Mouse (Mus musculus) midbrain, embryonic 13.5 days (tissue): Measurements from ENCODE around the gene Gm597. TPM values are rescaled to one million over a fixed set of nuclear protein-coding genes. Genes with fewer than 3 reads are reported as not detected.

Source experiments
- ATAC-seq: fragments of 200-750 bp; cut with Nextera tagmentation; 2 replicates; pipeline ENCODE4 v1.8.0; 2017; ENCODE audit warnings: mild to moderate bottlenecking, moderate TSS enrichment, moderate library complexity
- H3K27ac ChIP-seq: fragments of 300-500 bp; sonication (generic); 2 replicates; pipeline ENCODE4 v1.5.1; 2015; ENCODE audit warnings: inconsistent platforms, mild to moderate bottlenecking, moderate library complexity
- H3K27me3 ChIP-seq: fragments of 300-500 bp; sonication (generic); 2 replicates; pipeline ENCODE4 v1.6.1; 2015; ENCODE audit warnings: mild to moderate bottlenecking, inconsistent platforms
- H3K36me3 ChIP-seq: fragments of 300-500 bp; sonication (generic); 2 replicates; pipeline ENCODE4 v1.6.1; 2015; ENCODE audit warnings: mild to moderate bottlenecking, inconsistent platforms
- H3K4me1 ChIP-seq: fragments of 300-500 bp; sonication (generic); replicated peaks from 2 replicates; pipeline ENCODE4 v1.6.1; 2015; ENCODE audit warnings: inconsistent platforms
- H3K4me2 ChIP-seq: fragments of 300-500 bp; sonication (generic); replicated peaks from 2 replicates; pipeline ENCODE4 v1.6.1; 2015; ENCODE audit warnings: moderate library complexity, mild to moderate bottlenecking, inconsistent platforms
- H3K4me3 ChIP-seq: fragments of 300-500 bp; sonication (generic); replicated peaks from 2 replicates; pipeline ENCODE4 v1.5.1; 2015; ENCODE audit warnings: mild to moderate bottlenecking, inconsistent platforms
- H3K9ac ChIP-seq: fragments of 300-500 bp; sonication (generic); replicated peaks from 2 replicates; pipeline ENCODE4 v1.6.1; 2015; ENCODE audit warnings: mild to moderate bottlenecking, inconsistent platforms
- H3K9me3 ChIP-seq: fragments of 300-500 bp; sonication (generic); 2 replicates; pipeline ENCODE4 v1.6.1; 2016; ENCODE audit warnings: mild to moderate bottlenecking, inconsistent platforms
- WGBS: fragments of 180-500 bp; shearing (Covaris S2); methylation state at CpG from one replicate; pipeline ENCODE4 v1.1.7; 2015; 5-methylcytosine and 5-hydroxymethylcytosine counted together
- polyA plus RNA-seq: library from polyadenylated mRNA; unstranded; fragments of >200 nt; fragmentation: Nextera tagmentation; extraction: Ambion mirVana; gene quantifications from 2 replicates; pipeline ENCODE4 v1.2.1, GENCODE M21; 2015

Gm597 gene
- not detected in 2 replicates for polyA plus RNA-seq

GRCm38 (mm10) chr1:28780152-28780551 is at the start of gene Gm597:
TSS of gene Gm597 (minus strand) at chr1:28780252.
- no peaks in the 10 kb centered on the region for H3K36me3 ChIP-seq
- H3K27me3 ChIP-seq, result no peaks in the 10 kb centered on the region
- H3K9ac ChIP-seq, result no peak within 1 kb of the TSS
- no peak within 1 kb of the TSS for H3K4me3 ChIP-seq
- H3K27ac ChIP-seq, result no peak within 1 kb of the TSS
- no peak for ATAC-seq
- H3K4me2 ChIP-seq, result no peak within 1 kb of the TSS
- H3K9me3 ChIP-seq, result no peaks in the 10 kb centered on the region
- H3K4me1 ChIP-seq, result no peaks in the 10 kb centered on the region

- H3K9ac ChIP-seq, result no peak overlapping the region
- H3K4me1 ChIP-seq, result no peaks in the 10 kb centered on the region
- H3K4me2 ChIP-seq, result no peak overlapping the region
- no peak for ATAC-seq
- WGBS, result 96% methylated on average over 1 of the region's 1 CpGs
- H3K27ac ChIP-seq, result no peak overlapping the region
- H3K4me3 ChIP-seq, result no peak overlapping the region
- H3K27me3 ChIP-seq, result no peaks in the 10 kb centered on the region
- no peaks in the 10 kb centered on the region for H3K36me3 ChIP-seq
- H3K9me3 ChIP-seq, result no peaks in the 10 kb centered on the region
These were observed 27.6 kb upstream of the Gm597 start for GRCm38 (mm10) chr1:28807689-28808088.

GRCm38 (mm10) chr1:28806618-28807017 is 26.6 kb upstream of the Gm597 start:
- Histone ChIP-seq H3K4me3 (no peak overlapping the region), H3K27me3 (no peaks in the 10 kb centered on the region), H3K27ac (no peak overlapping the region), H3K9ac (no peak overlapping the region), H3K9me3 (no peaks in the 10 kb centered on the region), H3K4me1 (no peaks in the 10 kb centered on the region), H3K4me2 (no peak overlapping the region), H3K36me3 (no peaks in the 10 kb centered on the region)
- ATAC-seq, result no peak

GRCm38 (mm10) chr1:28800881-28801280 is 20.8 kb upstream of the Gm597 start:
- no peak overlapping the region for H3K4me2 ChIP-seq
- H3K9me3 ChIP-seq, result no peaks in the 10 kb centered on the region
- H3K27me3 ChIP-seq, result no peaks in the 10 kb centered on the region
- H3K4me3 ChIP-seq, result no peak overlapping the region
- ATAC-seq, result no peak
- no peak overlapping the region for H3K27ac ChIP-seq
- H3K4me1 ChIP-seq, result no peaks in the 10 kb centered on the region
- no peak overlapping the region for H3K9ac ChIP-seq
- WGBS, result 90% methylated on average over 14 of the region's 14 CpGs
- no peaks in the 10 kb centered on the region for H3K36me3 ChIP-seq
